Mouse (Mus musculus): ENCODE measurements around the gene Dcst2. TPM values are rescaled to one million over a fixed set of nuclear protein-coding genes. Genes with fewer than 3 reads are reported as not detected.

Dcst2 gene
- total RNA-seq, 2 experiments from 2014 or later: 0.29 to 0.77 TPM

DNA sequence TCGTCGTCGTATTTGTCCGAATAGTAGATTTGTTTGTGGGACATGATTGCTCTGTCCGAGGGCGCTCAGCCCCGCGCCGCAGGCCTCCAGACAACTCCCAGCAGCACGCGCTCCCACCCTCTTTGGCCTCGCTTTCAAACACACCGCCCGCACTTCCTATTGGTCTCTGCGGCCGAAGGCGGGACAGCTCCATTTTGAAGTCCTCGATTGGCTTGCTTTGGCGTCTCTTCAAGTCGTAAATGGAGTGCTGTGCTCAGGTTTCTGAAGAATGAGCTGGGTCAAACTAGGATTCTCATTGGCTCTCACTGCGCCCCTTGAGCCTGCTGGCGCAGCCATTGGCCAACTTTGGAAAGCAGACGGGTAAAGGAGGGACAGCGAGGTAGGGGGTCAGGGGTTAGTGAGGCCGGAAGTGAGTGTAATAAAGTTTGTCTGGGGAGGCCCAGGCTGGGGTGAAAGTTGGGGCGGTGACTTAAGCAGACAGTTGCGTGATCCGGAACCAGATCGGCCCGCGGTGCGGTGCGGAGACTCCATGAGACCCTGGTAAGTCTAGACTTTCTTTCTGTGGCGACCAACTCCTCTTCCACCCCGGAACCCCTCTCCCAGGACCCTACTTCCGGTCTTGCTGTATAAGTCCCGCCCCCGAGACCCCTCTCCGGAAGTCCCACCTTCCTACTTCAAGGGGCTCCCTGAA, 56.5 kb downstream of the Dcst2 start, which contains the start of the genes Cks1b and Shc1:
Gene Cks1b (minus strand): TSS at position 214 of the 691 bp plus-strand sequence.
Gene Shc1 (plus strand): TSS at position 274 of the 691 bp plus-strand sequence.
- peak within 1 kb of the TSS; percentile 82 for H3K4me3 ChIP-seq
- TF ChIP-seq CTCF (conservative IDR thresholded peaks at IDR 0.05): 0 out of 2 replicates have a peak, but pooled peaks have one; percentile 21
- peak; percentile 87 to 96 for DNase-seq (ENCODE audit: low spot score in 2 of 2)
- H3K27ac ChIP-seq: peak within 1 kb of the TSS; percentile 87

DNA sequence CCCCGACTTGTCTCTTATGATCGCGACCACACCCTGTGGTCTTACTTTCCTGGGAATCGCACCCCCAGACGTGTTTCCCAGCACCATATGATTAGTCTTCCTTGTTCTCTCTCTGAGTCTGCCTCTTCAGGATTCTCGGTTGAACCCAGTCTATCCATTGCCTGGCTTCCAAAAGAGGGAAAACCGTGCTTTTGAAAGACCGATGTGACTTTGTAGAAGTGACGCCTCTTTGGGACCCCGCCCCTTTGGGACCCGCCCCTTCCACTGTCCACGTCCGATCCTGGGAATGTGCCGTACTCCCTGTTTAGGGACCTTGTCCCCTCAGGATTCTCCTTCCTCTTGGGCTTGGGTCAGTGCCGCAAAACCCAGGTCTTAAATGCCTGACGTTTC, 57.1 kb downstream of the Dcst2 start:
- H3K4me3 ChIP-seq: peak overlapping the region; percentile 82
- no peak for TF ChIP-seq CTCF (conservative IDR thresholded peaks at IDR 0.05)
- DNase-seq (ENCODE audit: low spot score in 2 of 2): no peak
- H3K27ac ChIP-seq: peak overlapping the region; percentile 87

DNA sequence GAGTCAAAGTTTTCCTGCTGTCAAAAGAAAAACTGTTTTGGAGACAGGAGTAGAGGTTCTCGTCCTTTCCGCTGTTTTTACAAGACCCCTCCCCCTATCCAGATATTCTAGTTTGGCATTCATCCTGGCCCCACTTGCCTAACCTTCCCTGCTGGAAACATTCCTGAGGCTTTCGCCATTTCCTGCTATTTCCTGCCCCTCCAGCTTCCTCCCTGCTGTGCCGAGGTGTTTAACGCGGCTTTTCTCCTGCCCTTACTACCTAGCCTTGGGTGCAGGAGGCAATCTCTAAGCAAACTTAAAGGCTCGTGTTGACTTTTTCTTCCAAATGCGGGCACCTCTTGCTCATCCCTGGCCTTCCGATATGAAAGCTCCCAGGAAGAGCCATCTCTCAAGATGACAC, 57.8 kb downstream of the Dcst2 start:
- DNase-seq (ENCODE audit: low spot score in 2 of 2): no peak
- peak overlapping the region; percentile 87 for H3K27ac ChIP-seq
- peak overlapping the region; percentile 82 for H3K4me3 ChIP-seq
- no peak for TF ChIP-seq CTCF (conservative IDR thresholded peaks at IDR 0.05)

DNA sequence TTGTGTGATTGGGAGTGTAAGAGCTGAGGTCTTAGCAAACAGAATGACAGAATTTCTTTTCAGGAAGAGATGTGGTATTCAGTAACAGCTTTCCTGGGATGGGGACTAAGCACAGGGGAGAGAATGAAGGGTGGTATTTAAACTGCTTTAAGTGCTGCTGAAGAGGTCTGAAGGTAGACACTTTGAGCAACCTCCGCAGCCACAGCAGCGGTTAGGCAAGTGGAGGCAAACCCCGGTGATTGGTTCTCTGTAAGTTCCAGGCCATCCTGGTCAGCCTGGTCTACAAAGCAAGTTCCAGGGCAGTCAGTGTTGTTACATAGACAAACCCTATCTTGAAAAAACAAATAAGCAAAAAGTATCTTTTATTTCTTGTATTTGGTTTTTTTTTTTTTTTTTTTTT, 58.2 kb downstream of the Dcst2 start:
- TF ChIP-seq CTCF (conservative IDR thresholded peaks at IDR 0.05): no peak
- Histone ChIP-seq H3K27ac (peak overlapping the region; percentile 87), H3K4me3 (peak overlapping the region; percentile 82; the same call in 1 of the 2 replicates)
- no peak for DNase-seq (ENCODE audit: low spot score in 2 of 2)

DNA sequence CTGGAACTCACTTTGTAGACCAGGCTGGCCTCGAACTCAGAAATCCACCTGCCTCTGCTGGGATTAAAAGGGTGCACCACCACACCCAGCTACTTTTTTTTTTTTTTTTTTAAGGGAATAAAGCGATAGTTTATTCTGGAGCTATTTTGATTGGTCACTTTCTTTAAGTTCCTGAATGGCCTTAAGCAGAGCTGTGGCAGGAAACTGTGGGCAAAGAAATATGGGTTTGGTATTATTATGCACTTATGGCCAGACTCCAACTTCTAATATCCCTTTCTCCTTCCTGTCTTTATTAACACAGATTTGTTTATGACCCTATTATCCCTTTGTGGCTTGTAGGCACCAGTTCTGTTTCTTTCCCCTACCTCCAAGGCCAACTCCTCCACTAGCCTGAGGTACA, 58.6 kb downstream of the Dcst2 start:
- Histone ChIP-seq H3K27ac (peak overlapping the region; percentile 68; the same call in 1 of the 2 replicates), H3K4me3 (no peak overlapping the region)
- no peak for TF ChIP-seq CTCF (conservative IDR thresholded peaks at IDR 0.05)
- DNase-seq (ENCODE audit: low spot score in 2 of 2): no peak

DNA sequence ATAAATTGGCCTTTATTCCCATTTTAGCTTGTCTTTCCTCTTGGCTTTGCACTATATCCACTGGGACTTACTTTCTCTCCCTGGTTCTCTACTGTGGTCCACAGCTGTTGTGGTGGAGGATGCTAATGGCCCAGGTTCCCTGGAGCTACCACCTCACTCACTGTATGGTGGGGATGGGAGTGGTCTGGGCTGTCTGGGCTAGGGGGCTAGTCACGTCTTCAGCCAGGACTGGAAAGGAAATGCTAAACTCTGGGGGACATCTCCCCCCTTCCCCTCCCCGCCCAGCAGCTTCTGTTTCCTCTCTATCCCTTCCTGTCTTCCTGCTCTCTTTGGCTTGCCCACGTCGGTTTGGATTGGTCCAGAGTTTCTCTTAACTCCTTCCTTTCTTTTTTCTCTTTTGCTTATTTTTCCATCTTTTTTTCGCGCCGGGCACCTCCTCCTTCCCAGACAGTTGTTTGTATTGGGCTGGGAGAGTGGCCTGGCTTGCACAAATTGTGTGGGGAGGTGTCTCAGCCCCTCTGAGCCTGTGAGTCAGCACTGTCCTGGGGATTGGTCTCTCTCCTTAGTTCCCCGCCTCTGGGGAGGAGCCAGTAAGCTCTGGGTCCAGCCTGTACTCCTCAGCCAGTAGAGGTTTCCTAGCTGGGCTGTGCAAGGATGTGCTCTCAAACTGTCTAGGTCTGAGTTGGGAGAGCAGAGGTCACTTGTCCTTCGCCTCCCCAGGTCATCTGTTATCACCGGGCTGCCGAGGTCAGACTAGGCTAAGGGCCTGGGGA, 59.4 kb downstream of the Dcst2 start:
- no peak for TF ChIP-seq CTCF (conservative IDR thresholded peaks at IDR 0.05)
- Histone ChIP-seq H3K4me3 (peak overlapping the region; percentile 53), H3K27ac (peak overlapping the region; percentile 68)
- DNase-seq (ENCODE audit: low spot score in 2 of 2): peak; percentile 57 to 76

DNA sequence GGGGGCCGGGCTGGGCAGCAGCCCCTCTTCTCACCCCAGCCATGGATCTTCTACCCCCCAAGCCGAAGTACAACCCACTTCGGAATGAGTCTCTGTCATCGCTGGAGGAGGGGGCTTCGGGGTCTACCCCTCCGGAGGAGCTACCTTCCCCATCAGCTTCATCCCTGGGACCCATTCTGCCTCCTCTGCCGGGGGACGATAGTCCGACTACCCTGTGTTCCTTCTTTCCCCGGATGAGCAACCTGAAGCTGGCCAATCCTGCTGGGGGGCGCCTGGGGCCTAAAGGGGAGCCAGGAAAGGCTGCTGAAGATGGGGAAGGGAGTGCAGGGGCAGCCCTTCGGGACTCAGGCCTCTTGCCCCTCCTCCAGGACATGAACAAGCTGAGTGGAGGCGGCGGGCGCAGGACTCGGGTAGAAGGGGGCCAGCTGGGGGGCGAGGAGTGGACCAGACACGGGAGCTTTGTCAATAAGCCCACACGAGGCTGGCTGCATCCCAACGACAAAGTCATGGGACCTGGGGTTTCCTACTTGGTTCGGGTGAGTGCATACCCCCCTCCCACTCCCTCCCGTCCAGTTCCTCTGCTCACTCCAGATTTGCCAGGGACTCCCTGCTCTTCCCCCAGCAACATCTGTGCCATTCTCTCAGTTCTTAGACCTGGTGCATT, 60.2 kb downstream of the Dcst2 start:
- TF ChIP-seq CTCF (conservative IDR thresholded peaks at IDR 0.05): no peak
- Histone ChIP-seq H3K4me3 (peak overlapping the region; percentile 53), H3K27ac (peak overlapping the region; percentile 68)
- DNase-seq (ENCODE audit: low spot score in 2 of 2): no peak

DNA sequence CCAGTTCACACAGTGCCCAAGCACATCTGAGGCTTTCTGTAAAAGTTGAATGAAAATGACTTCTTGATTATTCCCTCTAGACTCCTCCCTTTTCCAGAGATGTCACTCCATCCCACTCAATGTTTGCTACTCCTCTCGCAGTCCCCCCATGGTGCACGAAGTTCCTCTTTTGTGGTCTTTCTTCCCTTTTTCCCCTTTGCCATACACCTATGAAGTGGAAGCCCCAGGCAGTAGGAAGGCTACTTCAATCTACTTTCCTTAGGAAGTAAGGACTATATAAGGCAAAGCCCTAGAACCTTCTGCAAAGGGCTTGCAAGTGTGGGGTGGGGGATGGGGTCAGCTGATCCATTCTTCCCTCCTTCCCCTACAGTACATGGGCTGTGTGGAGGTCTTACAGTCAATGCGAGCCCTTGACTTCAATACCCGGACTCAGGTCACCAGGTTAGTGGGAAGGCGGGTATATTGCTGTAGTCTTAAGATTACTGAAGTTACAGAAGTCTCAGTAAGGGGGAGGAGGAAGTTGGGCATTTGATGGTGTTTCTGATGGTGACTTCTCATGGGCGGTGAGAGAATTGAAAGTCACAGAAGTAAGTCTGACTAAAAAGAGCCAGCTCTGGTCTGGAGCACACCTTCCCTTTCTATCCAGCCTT, 60.9 kb downstream of the Dcst2 start:
- no peak overlapping the region for H3K27ac ChIP-seq
- DNase-seq (ENCODE audit: low spot score in 2 of 2): no peak
- no peak for TF ChIP-seq CTCF (conservative IDR thresholded peaks at IDR 0.05)
- no peak overlapping the region for H3K4me3 ChIP-seq

DNA sequence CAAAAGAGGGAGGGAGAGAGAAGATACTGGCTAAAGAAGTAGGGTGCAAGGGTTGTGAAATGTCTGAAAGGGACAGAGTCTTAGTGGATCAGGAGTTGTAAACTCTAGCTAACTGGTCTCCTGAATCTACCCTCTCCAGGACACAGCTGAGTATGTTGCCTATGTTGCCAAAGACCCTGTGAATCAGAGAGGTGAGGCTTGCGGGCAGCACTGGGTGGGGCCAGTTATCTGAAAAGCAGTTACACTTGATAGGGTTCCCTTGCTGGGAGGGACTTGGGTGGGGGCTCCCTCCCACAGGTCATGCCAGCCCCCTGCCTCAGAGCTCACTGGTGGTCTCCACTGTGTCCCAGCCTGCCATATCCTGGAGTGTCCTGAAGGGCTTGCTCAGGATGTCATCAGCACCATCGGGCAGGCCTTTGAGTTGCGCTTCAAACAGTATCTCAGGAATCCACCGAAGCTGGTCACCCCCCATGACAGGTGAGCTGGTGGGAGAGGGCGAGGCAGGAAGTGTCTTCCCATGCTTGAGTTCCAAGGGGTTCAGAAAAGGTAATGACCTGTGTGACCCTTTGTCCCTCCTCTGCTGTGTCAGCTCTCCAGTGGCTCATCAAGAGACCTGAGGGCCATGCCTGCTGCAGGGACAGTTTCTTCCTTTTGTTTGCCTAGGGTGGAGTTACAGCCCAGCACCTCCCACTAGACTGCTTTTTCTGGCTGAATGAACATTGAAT, 62.8 kb downstream of the Dcst2 start:
- TF ChIP-seq CTCF (conservative IDR thresholded peaks at IDR 0.05): no peak
- no peak overlapping the region for H3K27ac ChIP-seq
- no peak for DNase-seq (ENCODE audit: low spot score in 2 of 2)

DNA sequence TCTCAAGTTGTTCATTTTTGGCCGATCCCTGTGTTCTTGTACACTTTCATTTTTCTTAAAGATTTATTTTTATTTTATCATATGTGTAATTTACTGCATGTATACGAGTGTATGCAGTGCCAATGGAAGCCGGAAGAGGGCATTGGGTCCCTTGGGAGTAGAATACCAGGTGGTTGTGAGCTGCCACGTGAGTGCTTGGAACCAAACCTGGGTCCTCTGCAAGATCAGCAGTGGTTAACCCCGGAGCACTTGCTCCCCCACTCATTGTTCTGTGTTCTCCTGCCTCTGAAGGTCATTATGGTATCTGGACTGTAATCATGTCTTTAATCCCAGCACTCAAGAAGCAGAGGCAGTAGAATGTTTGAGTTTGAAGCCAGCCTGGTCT, 63.4 kb downstream of the Dcst2 start:
- no peak overlapping the region for H3K27ac ChIP-seq
- DNase-seq (ENCODE audit: low spot score in 2 of 2): no peak
- no peak overlapping the region for H3K4me3 ChIP-seq
- TF ChIP-seq CTCF (conservative IDR thresholded peaks at IDR 0.05): no peak

More for the DNA sequence above, 62.8 kb downstream of the Dcst2 start:
- H3K4me3 ChIP-seq: no peak overlapping the region

DNA sequence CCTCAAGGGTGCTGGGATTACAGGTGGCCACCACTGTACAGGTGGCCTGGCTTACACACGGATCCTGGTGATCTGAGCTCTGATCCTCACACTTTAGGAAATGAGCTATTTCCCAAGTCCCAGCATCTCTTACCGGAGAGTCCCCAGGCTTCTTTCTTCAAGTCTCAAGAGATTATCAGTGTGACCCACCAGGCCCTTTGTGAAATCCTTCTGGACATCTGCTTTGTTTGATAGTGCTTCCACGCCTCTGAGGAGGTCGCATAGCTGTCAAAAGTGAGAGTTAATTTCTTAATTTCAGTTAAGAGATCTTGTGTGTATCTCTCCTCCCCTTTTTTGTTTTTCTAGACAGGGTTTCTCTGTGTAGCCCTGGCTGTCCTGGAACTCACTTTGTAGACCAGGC, 64.1 kb downstream of the Dcst2 start:
- TF ChIP-seq CTCF (conservative IDR thresholded peaks at IDR 0.05): no peak
- Histone ChIP-seq H3K27ac (no peak overlapping the region), H3K4me3 (no peak overlapping the region)
- no peak for DNase-seq (ENCODE audit: low spot score in 2 of 2)

Other genes with a start within 250 kb of the Dcst2 start
- gene Pklr, start 225.8 kb upstream of the Dcst2 start, total RNA-seq (2021): not detected
- 10 to 100 TPM; 10.2 to 13.3 TPM for gene Hcn3, start 201.8 kb upstream of the Dcst2 start, total RNA-seq (2021)
- gene Clk2, start 197.2 kb upstream of the Dcst2 start, total RNA-seq (2021): 10 to 100 TPM; 47.8 to 56.1 TPM
- gene Scamp3, start 184.5 kb upstream of the Dcst2 start, total RNA-seq (2021): 10 to 100 TPM; 67.1 to 69.0 TPM
- 10 to 100 TPM; 61.6 to 61.7 TPM for gene Fam189b, start 178.8 kb upstream of the Dcst2 start, total RNA-seq (2021)
- 10 to 100 TPM; 55.7 to 67.9 TPM for gene Gba, start 159.0 kb upstream of the Dcst2 start, total RNA-seq (2021)
- 10 to 100 TPM; 42.6 to 43.8 TPM for gene Thbs3, start 146.8 kb upstream of the Dcst2 start, total RNA-seq (2021)
- gene Mtx1, start 134.9 kb upstream of the Dcst2 start, total RNA-seq (2021): 100 to 1,000 TPM; 100 to 102 TPM
- gene Muc1, start 132.9 kb upstream of the Dcst2 start, total RNA-seq (2021): 1 to 10 TPM in 1 of 2 experiments, under 1 TPM in 1; 0.31 to 1.3 TPM
- gene Krtcap2, start 116.0 kb upstream of the Dcst2 start, total RNA-seq (2021): 10 to 100 TPM; 75.8 to 80.5 TPM
- gene Trim46, start 115.7 kb upstream of the Dcst2 start, total RNA-seq (2021): 10 to 100 TPM; 89.1 to 92.8 TPM
- gene Dpm3, start 102.6 kb upstream of the Dcst2 start, total RNA-seq (2021): 10 to 100 TPM; 51.2 to 61.0 TPM
- 10 to 100 TPM; 46.3 to 58.9 TPM for gene Slc50a1, start 91.4 kb upstream of the Dcst2 start, total RNA-seq (2021)
- 1 to 10 TPM; 7.6 to 7.9 TPM for gene Efna1, start 80.8 kb upstream of the Dcst2 start, total RNA-seq (2021)
- gene Efna3, start 39.0 kb upstream of the Dcst2 start, total RNA-seq (2021): 10 to 100 TPM; 65.5 to 76.3 TPM
- gene Efna4, start 23.9 kb upstream of the Dcst2 start, total RNA-seq (2021): under 1 TPM; 0.61 to 0.96 TPM
- gene Adam15, start 12.0 kb upstream of the Dcst2 start, total RNA-seq (2021): 100 to 1,000 TPM; 122 to 127 TPM
- not detected for gene Dcst1, start 3.3 kb downstream of the Dcst2 start, total RNA-seq (2021)
- gene Zbtb7b, start 32.8 kb downstream of the Dcst2 start, total RNA-seq (2021): 10 to 100 TPM; 11.3 to 13.4 TPM
- 1 to 10 TPM; 5.8 to 7.1 TPM for gene Lenep, start 40.8 kb downstream of the Dcst2 start, total RNA-seq (2021)
- 10 to 100 TPM; 37.2 to 39.8 TPM for gene Flad1, start 49.9 kb downstream of the Dcst2 start, total RNA-seq (2021)
- 1 to 10 TPM; 1.4 to 2.7 TPM for gene Cks1b, start 56.4 kb downstream of the Dcst2 start, total RNA-seq (2021)
- 10 to 100 TPM; 12.2 to 14.3 TPM for gene Shc1, start 56.5 kb downstream of the Dcst2 start, total RNA-seq (2021)
- 10 to 100 TPM; 55.5 to 61.9 TPM for gene Pygo2, start 68.2 kb downstream of the Dcst2 start, total RNA-seq (2021)
- 10 to 100 TPM; 38.9 to 41.8 TPM for gene Pbxip1, start 74.7 kb downstream of the Dcst2 start, total RNA-seq (2021)
- gene Pmvk, start 92.6 kb downstream of the Dcst2 start, total RNA-seq (2021): 10 to 100 TPM; 30.1 to 30.3 TPM
- 10 to 100 TPM; 25.6 to 29.1 TPM for gene Kcnn3, start 158.2 kb downstream of the Dcst2 start, total RNA-seq (2021)

Measured in layer of hippocampus, adult 2 months (tissue).